Mouse (Mus musculus) midbrain, embryonic 12.5 days (tissue): ENCODE measurements at regions not wholly inside any gene's neighbourhood (a gene's known extent, or its start where the extent isn't known, plus 50 kb on each side); places are given as distances from the start of the nearest gene placed in this dataset.

Source experiments
- ATAC-seq: fragments of 200-750 bp; cut with Nextera tagmentation; 2 replicates; pipeline ENCODE4 v1.8.0; 2017; ENCODE audit warnings: low read depth, moderate TSS enrichment, moderate library complexity; ENCODE audit not compliant: low FRiP score
- H3K27ac ChIP-seq: fragments of 300-500 bp; sonication (generic); replicated peaks from 2 replicates; pipeline ENCODE4 v1.5.1; 2016; ENCODE audit warnings: mild to moderate bottlenecking
- H3K27me3 ChIP-seq: fragments of 300-500 bp; sonication (generic); 2 replicates; pipeline ENCODE4 v1.6.1; 2016; ENCODE audit warnings: mild to moderate bottlenecking
- H3K36me3 ChIP-seq: fragments of 300-500 bp; sonication (generic); 2 replicates; pipeline ENCODE4 v1.6.1; 2016
- H3K4me1 ChIP-seq: fragments of 300-500 bp; sonication (generic); 2 replicates; pipeline ENCODE4 v1.6.1; 2016
- H3K4me2 ChIP-seq: fragments of 300-500 bp; sonication (generic); replicated peaks from 2 replicates; pipeline ENCODE4 v1.6.1; 2016; ENCODE audit warnings: mild to moderate bottlenecking, moderate library complexity
- H3K4me3 ChIP-seq: fragments of 300-500 bp; sonication (generic); 2 replicates; pipeline ENCODE4 v1.5.1; 2016; ENCODE audit warnings: mild to moderate bottlenecking
- H3K9ac ChIP-seq: fragments of 300-500 bp; sonication (generic); replicated peaks from 2 replicates; pipeline ENCODE4 v1.6.1; 2016; ENCODE audit warnings: mild to moderate bottlenecking, moderate library complexity
- H3K9me3 ChIP-seq: fragments of 300-500 bp; sonication (generic); 2 replicates; pipeline ENCODE4 v1.6.1; 2016; ENCODE audit warnings: mild to moderate bottlenecking
- WGBS: fragments of 180-500 bp; shearing (Covaris S2); methylation state at CpG from one replicate; pipeline ENCODE4 v1.1.7; 2016; 5-methylcytosine and 5-hydroxymethylcytosine counted together

DNA sequence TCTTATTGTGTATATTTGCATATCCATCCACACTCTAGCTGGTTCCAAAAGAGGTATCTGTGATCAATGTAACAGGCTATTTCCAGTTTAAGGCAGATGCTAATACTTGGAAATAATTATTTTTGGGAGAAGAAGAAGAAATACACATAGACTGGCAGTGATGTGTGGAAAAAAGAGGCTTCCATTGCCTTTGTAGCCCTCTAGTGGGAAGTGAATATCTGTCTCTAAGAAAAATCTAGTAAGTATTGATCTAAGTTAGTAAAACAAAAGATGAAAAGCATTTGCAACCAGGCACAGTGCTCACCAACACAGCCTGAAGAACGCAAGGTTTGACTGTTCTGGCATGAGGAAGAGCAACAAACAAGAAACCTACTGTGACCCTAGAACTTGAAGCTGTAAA lies 488.9 kb upstream of the Crim1 start:
- H3K27ac ChIP-seq: no peak overlapping the region
- no peak overlapping the region for H3K9ac ChIP-seq
- ATAC-seq: no peak

DNA sequence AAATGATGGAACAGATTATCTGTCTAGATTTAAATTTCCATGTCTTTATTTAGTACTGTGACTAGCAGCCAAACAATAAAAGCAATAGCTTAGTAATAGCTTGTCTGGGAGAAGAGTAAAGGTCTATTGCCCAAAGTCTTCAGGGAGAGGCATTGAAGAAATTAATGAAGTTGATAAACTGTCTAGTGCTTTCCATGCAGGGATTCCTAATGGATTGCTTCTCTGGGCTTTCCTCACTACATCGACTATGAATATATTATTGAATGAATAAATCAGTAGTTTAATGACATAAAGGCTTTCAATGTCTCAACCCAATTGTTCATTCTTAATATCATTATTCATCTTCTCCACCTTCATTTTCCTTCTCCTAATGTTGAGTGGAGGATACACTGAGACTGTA lies 487.9 kb upstream of the Crim1 start:
- Histone ChIP-seq H3K4me1 (no peaks in the 10 kb centered on the region), H3K4me2 (no peak overlapping the region), H3K9me3 (no peaks in the 10 kb centered on the region), H3K27me3 (no peaks in the 10 kb centered on the region), H3K9ac (no peak overlapping the region), H3K4me3 (no peak overlapping the region), H3K27ac (no peak overlapping the region), H3K36me3 (no peaks in the 10 kb centered on the region)
- 85% methylated on average over 1 of the region's 1 CpGs for WGBS
- no peak for ATAC-seq

More for the DNA sequence above, 488.9 kb upstream of the Crim1 start:
- Histone ChIP-seq H3K4me2 (no peak overlapping the region), H3K4me1 (no peaks in the 10 kb centered on the region), H3K27me3 (no peaks in the 10 kb centered on the region), H3K9me3 (no peaks in the 10 kb centered on the region), H3K36me3 (no peaks in the 10 kb centered on the region), H3K4me3 (no peak overlapping the region)
- WGBS: 27% methylated on average over 1 of the region's 1 CpGs

DNA sequence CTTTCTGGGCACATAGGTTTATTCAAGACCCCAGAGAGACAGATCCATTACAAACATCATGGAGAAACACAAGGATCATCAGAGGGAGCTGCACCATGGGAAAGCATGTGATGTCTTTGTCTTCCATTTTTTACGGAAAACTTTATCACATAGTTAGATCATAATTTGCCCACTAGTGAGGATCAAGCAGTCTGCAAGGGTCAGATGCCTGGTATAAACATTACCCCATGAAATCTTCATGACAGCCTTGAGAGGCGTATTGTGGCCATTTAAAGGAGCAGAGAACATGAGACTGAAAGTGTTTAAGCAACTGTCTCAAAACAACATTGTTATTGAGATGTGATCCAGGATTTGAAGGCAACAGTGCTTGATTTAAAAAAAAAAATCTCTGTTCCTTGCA lies 481.6 kb upstream of the Crim1 start:
- no peaks in the 10 kb centered on the region for H3K36me3 ChIP-seq
- no peak overlapping the region for H3K27ac ChIP-seq
- ATAC-seq: peak; percentile 95
- H3K4me1 ChIP-seq: no peaks in the 10 kb centered on the region
- no peaks in the 10 kb centered on the region for H3K27me3 ChIP-seq
- WGBS: 45% methylated on average over 2 of the region's 2 CpGs
- H3K9me3 ChIP-seq: no peaks in the 10 kb centered on the region
- no peak overlapping the region for H3K4me3 ChIP-seq
- no peak overlapping the region for H3K9ac ChIP-seq
- H3K4me2 ChIP-seq: no peak overlapping the region

DNA sequence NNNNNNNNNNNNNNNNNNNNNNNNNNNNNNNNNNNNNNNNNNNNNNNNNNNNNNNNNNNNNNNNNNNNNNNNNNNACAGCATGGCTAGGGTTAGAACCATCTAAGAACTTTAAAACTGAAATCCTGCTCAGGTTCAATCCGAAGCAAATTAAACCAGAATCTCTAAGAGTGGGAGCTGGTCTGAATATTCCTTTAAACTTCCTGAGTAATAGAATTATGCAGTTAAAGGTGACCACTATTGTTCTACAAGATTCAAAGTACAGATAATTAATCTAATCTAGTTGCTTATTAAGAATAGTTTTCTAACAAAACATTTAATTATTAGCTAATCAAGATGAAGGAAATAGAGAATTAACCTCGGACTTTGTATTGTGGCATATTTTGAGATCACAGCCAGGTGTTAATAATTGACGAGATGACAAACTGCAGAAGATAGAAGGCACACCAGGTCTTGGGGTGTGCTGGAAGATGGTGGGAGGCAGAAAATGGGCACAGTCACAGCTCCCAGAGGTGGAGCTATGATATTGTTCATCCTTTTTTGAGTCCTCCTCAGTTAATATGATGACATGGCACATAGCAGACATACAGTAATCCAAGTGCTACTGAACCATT lies 465.5 kb upstream of the Crim1 start:
- Histone ChIP-seq H3K27ac (no peak overlapping the region), H3K9ac (no peak overlapping the region), H3K36me3 (no peaks in the 10 kb centered on the region), H3K4me1 (no peaks in the 10 kb centered on the region), H3K9me3 (no peaks in the 10 kb centered on the region), H3K4me3 (no peak overlapping the region), H3K4me2 (no peak overlapping the region), H3K27me3 (no peaks in the 10 kb centered on the region)
- no peak for ATAC-seq
- 87% methylated on average over 3 of the region's 3 CpGs for WGBS
